Mouse (Mus musculus): ENCODE data around the gene Tuba1c. TPM values are rescaled to one million over a fixed set of nuclear protein-coding genes. Genes with fewer than 3 reads are reported as not detected.

Tuba1c gene
- total RNA-seq (2023): 64.0 TPM

GRCm38 (mm10) chr15:99029619-99030584 is at the start of gene Tuba1c:
Gene Tuba1c (plus strand): TSS chr15:99029891.

GRCm38 (mm10) chr15:99055040-99055439 is 25.3 kb downstream of the Tuba1c start, which contains the start of gene Prph:
Gene Prph (plus strand): TSS chr15:99055174.

GRCm38 (mm10) chr15:99074019-99074599 is 44.4 kb downstream of the Tuba1c start, which contains the start of gene Troap:
Gene Troap (plus strand): TSS chr15:99074575.

GRCm38 (mm10) chr15:99087253-99088075 is 57.8 kb downstream of the Tuba1c start, which contains the start of gene C1ql4:
Gene C1ql4 (minus strand): TSS chr15:99087817.

Other genes with a start within 250 kb of the Tuba1c start
- not detected for gene Wnt1, start 240.0 kb upstream of the Tuba1c start, total RNA-seq (2023)
- gene Ddn, start 220.4 kb upstream of the Tuba1c start, total RNA-seq (2023): 0.23 TPM
- gene Prkag1, start 198.4 kb upstream of the Tuba1c start, total RNA-seq (2023): 122 TPM
- gene Kmt2d, start 158.7 kb upstream of the Tuba1c start, total RNA-seq (2023): 276 TPM
- 24.9 TPM for gene Rhebl1, start 135.4 kb upstream of the Tuba1c start, total RNA-seq (2023)
- not detected for gene Dhh, start 131.4 kb upstream of the Tuba1c start, total RNA-seq (2023)
- 388 TPM for gene Lmbr1l, start 111.7 kb upstream of the Tuba1c start, total RNA-seq (2023)
- gene Tuba1b, start 95.3 kb upstream of the Tuba1c start, total RNA-seq (2023): 217 TPM
- gene Gm49450, start 76.3 kb upstream of the Tuba1c start, total RNA-seq (2023): not detected
- 261 TPM for gene Tuba1a, start 76.2 kb upstream of the Tuba1c start, total RNA-seq (2023)
- not detected for gene Prph, start 25.3 kb downstream of the Tuba1c start, total RNA-seq (2023)
- 2.3 TPM for gene Troap, start 44.7 kb downstream of the Tuba1c start, total RNA-seq (2023)
- gene C1ql4, start 57.9 kb downstream of the Tuba1c start, total RNA-seq (2023): not detected
- not detected for gene Dnajc22, start 63.3 kb downstream of the Tuba1c start, total RNA-seq (2023)
- not detected for gene Spats2, start 96.0 kb downstream of the Tuba1c start, total RNA-seq (2023)
- 3.3 TPM for gene Kcnh3, start 195.0 kb downstream of the Tuba1c start, total RNA-seq (2023)
- gene Mcrs1, start 222.1 kb downstream of the Tuba1c start, total RNA-seq (2023): 131 TPM